Mouse (Mus musculus) testis, adult 2 months (tissue): ENCODE measurements around the gene Erc2. TPM values are rescaled to one million over a fixed set of nuclear protein-coding genes. Genes with fewer than 3 reads are reported as not detected.

Source experiments
- H3K27ac ChIP-seq: fragments of 200-500 bp; 2 replicates; pipeline ENCODE4 v1.5.1; 2012; ENCODE audit warnings: low read depth, low read length; ENCODE audit not compliant: control insufficient read depth, insufficient read depth
- H3K27me3 ChIP-seq: fragments of 200-500 bp; 2 replicates; pipeline ENCODE4 v1.6.1; 2012; ENCODE audit warnings: mild to moderate bottlenecking, low read length, moderate library complexity; ENCODE audit not compliant: control insufficient read depth, insufficient read depth
- H3K36me3 ChIP-seq: fragments of 200-500 bp; 2 replicates; pipeline ENCODE4 v1.6.1; 2012; ENCODE audit warnings: mild to moderate bottlenecking, low read length; ENCODE audit not compliant: control insufficient read depth, insufficient read depth
- H3K4me1 ChIP-seq: fragments of 200-500 bp; 2 replicates; pipeline ENCODE4 v1.6.1; 2012; ENCODE audit warnings: low read length; ENCODE audit not compliant: control insufficient read depth, insufficient read depth
- H3K4me3 ChIP-seq: fragments of 200-500 bp; 2 replicates; pipeline ENCODE4 v1.5.1; 2012; ENCODE audit warnings: low read depth, mild to moderate bottlenecking, low read length, moderate library complexity, mixed read lengths; ENCODE audit not compliant: control insufficient read depth
- CTCF ChIP-seq: fragments of 200-500 bp; IDR thresholded peaks from 2 replicates; pipeline ENCODE4 v1.5.1; 2012; ENCODE audit warnings: low read depth, mild to moderate bottlenecking, inconsistent platforms, low read length, moderate library complexity; ENCODE audit not compliant: control insufficient read depth, insufficient read depth, insufficient replicate concordance
- POLR2A ChIP-seq: fragments of 200-500 bp; IDR thresholded peaks from 2 replicates; pipeline ENCODE4 v1.6.1; 2012; ENCODE audit warnings: low read depth, mild to moderate bottlenecking, inconsistent platforms, low read length, moderate library complexity; ENCODE audit not compliant: control insufficient read depth
- polyA plus RNA-seq: library from polyadenylated mRNA; depleted of rRNA; stranded (reverse); fragments of >200 nt; gene quantifications from 2 replicates; pipeline ENCODE4 v1.2.3, GENCODE M21; 2012

The Erc2 gene
- polyA plus RNA-seq, 1 experiment = 2.4 TPM

GRCm38 (mm10) chr14:28181070-28181825 is 559.0 kb downstream of the Erc2 start:
- H3K27ac ChIP-seq = no peak overlapping the region

DNA sequence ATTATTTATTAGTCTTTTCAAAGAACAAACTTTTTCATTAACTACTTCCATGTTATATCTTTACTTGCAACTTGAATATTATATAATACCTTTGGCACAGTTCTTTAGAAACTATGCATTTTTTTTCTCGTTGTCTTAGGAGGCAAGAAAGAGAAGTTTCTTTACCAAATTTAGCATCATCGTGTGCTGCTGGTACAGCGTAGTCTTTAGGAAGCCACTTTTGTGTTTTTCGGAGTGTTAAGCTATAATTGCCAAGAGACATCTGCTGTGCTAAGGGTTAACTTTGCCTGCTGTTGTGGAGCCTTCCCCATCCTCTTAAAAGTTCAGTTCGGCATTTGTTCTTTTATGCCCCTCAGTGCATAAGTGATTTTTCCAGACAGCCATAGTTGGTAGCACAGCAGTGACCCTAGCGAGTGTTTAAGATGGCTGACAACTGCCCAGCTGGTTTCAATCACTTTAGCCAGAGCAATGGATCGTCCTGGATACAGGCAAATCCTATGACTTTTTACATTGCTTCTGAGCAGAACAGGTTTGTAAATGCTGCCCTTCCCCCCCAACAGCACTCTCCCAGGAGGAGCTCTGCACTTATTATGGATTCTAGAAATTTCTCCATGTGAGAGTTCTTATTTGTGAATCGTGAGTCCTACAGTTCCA is 570.6 kb downstream of the Erc2 start:
- TF ChIP-seq CTCF = no peak
- TF ChIP-seq POLR2A = no peak
- H3K27ac ChIP-seq = no peak overlapping the region
- no peaks in the 10 kb centered on the region for H3K36me3 ChIP-seq
- no peaks in the 10 kb centered on the region for H3K27me3 ChIP-seq
- no peaks in the 10 kb centered on the region for H3K4me1 ChIP-seq
- no peak overlapping the region for H3K4me3 ChIP-seq

More at GRCm38 (mm10) chr14:28181070-28181825, 559.0 kb downstream of the Erc2 start:
- TF ChIP-seq POLR2A (no peak), CTCF (no peak)
- Histone ChIP-seq H3K4me1 (no peaks in the 10 kb centered on the region), H3K4me3 (no peak overlapping the region), H3K36me3 (no peaks in the 10 kb centered on the region), H3K27me3 (no peaks in the 10 kb centered on the region)

DNA sequence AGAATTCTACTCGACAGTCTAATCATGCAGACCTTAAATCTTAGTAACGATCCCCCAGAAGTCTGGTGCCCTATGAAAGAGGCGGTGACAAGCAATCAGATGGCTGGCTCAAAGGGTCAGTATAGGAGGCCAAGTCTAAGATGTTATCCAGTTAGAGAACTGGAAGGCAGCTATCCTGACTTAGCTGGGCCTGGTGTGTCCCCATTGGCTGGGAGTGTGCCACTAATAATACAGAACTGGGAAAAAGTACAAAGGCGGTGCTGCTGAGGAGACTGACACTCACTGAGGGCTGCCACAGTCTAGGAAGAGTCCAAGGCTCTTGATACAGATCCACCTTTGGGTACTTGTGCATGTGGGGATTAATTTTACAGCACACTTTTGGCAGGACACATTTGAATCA is 581.6 kb downstream of the Erc2 start:
- H3K4me1 ChIP-seq = no peaks in the 10 kb centered on the region
- TF ChIP-seq POLR2A (no peak), CTCF (no peak)
- H3K27me3 ChIP-seq = no peaks in the 10 kb centered on the region
- H3K27ac ChIP-seq = no peak overlapping the region
- no peaks in the 10 kb centered on the region for H3K36me3 ChIP-seq
- no peak overlapping the region for H3K4me3 ChIP-seq

GRCm38 (mm10) chr14:28206303-28206702 is 584.1 kb downstream of the Erc2 start:
- TF ChIP-seq POLR2A (no peak), CTCF (no peak)
- H3K27ac ChIP-seq = no peak overlapping the region
- no peaks in the 10 kb centered on the region for H3K36me3 ChIP-seq
- H3K4me1 ChIP-seq = no peaks in the 10 kb centered on the region
- H3K4me3 ChIP-seq = no peak overlapping the region
- H3K27me3 ChIP-seq = no peaks in the 10 kb centered on the region

DNA sequence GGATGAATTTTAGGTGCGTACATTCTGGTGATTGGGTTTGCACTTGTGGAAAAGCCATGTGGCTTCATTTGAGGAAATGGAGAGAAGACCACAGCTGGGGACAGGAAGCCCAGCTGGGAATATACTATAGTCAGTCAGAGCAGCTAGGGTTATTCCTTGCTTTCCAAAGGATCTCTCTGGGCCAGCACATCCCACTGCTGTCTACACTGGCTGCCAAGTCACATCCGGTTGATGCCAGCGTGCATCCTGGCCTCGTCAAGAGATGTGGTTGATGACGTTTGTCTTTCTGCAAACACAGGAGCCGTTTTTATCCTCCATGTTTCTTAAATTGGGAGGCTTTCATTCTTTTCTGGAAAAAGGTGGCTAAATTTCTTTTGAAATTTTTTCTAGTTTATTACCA is 603.3 kb downstream of the Erc2 start:
- Histone ChIP-seq H3K4me3 (no peak overlapping the region), H3K36me3 (no peaks in the 10 kb centered on the region), H3K4me1 (no peaks in the 10 kb centered on the region), H3K27me3 (no peaks in the 10 kb centered on the region), H3K27ac (no peak overlapping the region)
- TF ChIP-seq CTCF (no peak), POLR2A (no peak)

DNA sequence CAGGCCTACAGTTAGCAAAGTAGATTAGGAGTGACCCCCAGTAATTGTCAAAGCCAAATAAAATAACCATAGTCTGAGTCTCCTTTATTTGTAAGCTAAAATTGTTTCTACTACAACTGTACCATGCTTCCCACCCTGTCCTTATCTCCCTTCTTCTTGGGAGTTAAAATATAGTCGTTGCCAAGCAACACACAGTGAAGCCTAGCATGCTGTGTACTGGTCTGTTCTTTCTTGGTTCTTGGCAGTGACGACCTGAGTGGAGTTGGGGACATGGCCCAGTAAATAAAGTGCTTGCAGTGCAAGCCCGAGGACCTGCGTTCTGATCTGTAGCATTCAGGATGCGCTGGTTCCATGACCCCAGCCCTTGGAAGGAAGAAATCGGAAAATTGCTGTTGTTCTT is 608.3 kb downstream of the Erc2 start:
- no peaks in the 10 kb centered on the region for H3K4me1 ChIP-seq
- H3K36me3 ChIP-seq = no peaks in the 10 kb centered on the region
- no peaks in the 10 kb centered on the region for H3K27me3 ChIP-seq
- H3K27ac ChIP-seq = no peak overlapping the region
- no peak overlapping the region for H3K4me3 ChIP-seq
- TF ChIP-seq POLR2A = no peak
- TF ChIP-seq CTCF = no peak

DNA sequence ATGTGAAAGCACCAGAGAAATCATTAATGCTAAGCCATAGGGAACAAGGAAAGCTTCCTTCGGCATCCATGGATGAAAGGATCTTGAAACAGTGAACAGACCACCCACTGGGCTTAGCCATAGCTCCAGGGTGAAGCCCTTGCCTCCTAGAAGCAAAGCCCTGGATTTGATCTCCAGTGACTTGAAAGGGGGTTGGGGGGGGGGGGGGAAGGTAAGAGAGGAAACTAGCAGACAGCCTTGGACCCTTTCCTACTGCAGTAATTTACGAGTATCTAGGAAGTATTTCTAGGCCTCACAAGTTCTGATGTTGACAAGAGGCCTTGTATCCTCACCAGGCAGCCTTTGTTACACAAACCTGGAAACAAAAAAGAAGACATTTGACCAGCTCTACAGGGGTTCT is 609.0 kb downstream of the Erc2 start:
- Histone ChIP-seq H3K36me3 (no peaks in the 10 kb centered on the region), H3K27me3 (no peaks in the 10 kb centered on the region), H3K4me3 (no peak overlapping the region), H3K27ac (no peak overlapping the region), H3K4me1 (no peaks in the 10 kb centered on the region)
- TF ChIP-seq CTCF = no peak
- TF ChIP-seq POLR2A = no peak
